Mouse (Mus musculus) R1 (cell line): ENCODE data around the gene 4930444G20Rik.
A peak's percentile ranks its signal among the peaks of the same experiment; 100 is the strongest.
"Not testable (repeated sequence)": the region's sequence is repeated elsewhere in the genome, so short reads cannot be mapped to it uniquely, and the experiment has no call there.

ENCODE experiments used
- DNase-seq: peaks from one replicate; pipeline ENCODE4 v3.0.0-alpha.2; 2018; ENCODE audit warnings: low read depth, low spot score

Gene 4930444G20Rik

GRCm38 (mm10) chr10:22067979-22068378, at the start of gene 4930444G20Rik:
Gene 4930444G20Rik (minus strand): TSS chr10:22068079.
- not testable (repeated sequence) for DNase-seq

- no peak for DNase-seq
Measured at GRCm38 (mm10) chr10:22074531-22074930, 6.7 kb upstream of the 4930444G20Rik start.

GRCm38 (mm10) chr10:22072739-22073138, 4.9 kb upstream of the 4930444G20Rik start:
- DNase-seq, result no peak

GRCm38 (mm10) chr10:22070576-22070975, 2.7 kb upstream of the 4930444G20Rik start:
- no peak for DNase-seq

- no peak for DNase-seq
Measured at GRCm38 (mm10) chr10:22070168-22070567, 2.3 kb upstream of the 4930444G20Rik start.

GRCm38 (mm10) chr10:22059415-22059814, 8.5 kb downstream of the 4930444G20Rik start:
- DNase-seq, result no peak

GRCm38 (mm10) chr10:22059026-22059325, 8.9 kb downstream of the 4930444G20Rik start:
- DNase-seq, result no peak

GRCm38 (mm10) chr10:22058218-22059025, 9.5 kb downstream of the 4930444G20Rik start:
- DNase-seq, result peak; percentile 97

GRCm38 (mm10) chr10:22055308-22055707, 12.6 kb downstream of the 4930444G20Rik start:
- DNase-seq, result peak; percentile 97

- DNase-seq, result not testable (repeated sequence)
Measured at GRCm38 (mm10) chr10:22036256-22036655, 31.6 kb downstream of the 4930444G20Rik start.

GRCm38 (mm10) chr10:22034303-22034702, 33.6 kb downstream of the 4930444G20Rik start:
- no peak for DNase-seq

- no peak for DNase-seq
Measured at GRCm38 (mm10) chr10:22018618-22019017, 49.3 kb downstream of the 4930444G20Rik start.

- DNase-seq, result peak; percentile 45
Measured at GRCm38 (mm10) chr10:22017469-22018159, 50.3 kb downstream of the 4930444G20Rik start.
